Mouse (Mus musculus): ENCODE data around the gene Luc7l3.
A peak's percentile ranks its signal among the peaks of the same experiment; 100 is the strongest.

Gene Luc7l3

GRCm38 (mm10) chr11:94321931-94322400 lies at the start of gene Luc7l3:
Gene Luc7l3 (minus strand): TSS chr11:94321988.
- DNase-seq (ENCODE audit: low read depth) = peak; percentile 97

GRCm38 (mm10) chr11:94370809-94371208 lies 49.0 kb upstream of the Luc7l3 start:
- DNase-seq (ENCODE audit: low read depth) = peak; percentile 61

GRCm38 (mm10) chr11:94369981-94370380 lies 48.2 kb upstream of the Luc7l3 start:
- peak; percentile 71 for DNase-seq (ENCODE audit: low read depth)

- DNase-seq (ENCODE audit: low read depth) = no peak
Observed at GRCm38 (mm10) chr11:94365340-94365739, 43.6 kb upstream of the Luc7l3 start.

GRCm38 (mm10) chr11:94363690-94364089 lies 41.9 kb upstream of the Luc7l3 start:
- DNase-seq (ENCODE audit: low read depth) = no peak

GRCm38 (mm10) chr11:94362101-94362500 lies 40.3 kb upstream of the Luc7l3 start:
- DNase-seq (ENCODE audit: low read depth) = no peak

- DNase-seq (ENCODE audit: low read depth) = no peak
Observed at GRCm38 (mm10) chr11:94361166-94361870, 39.5 kb upstream of the Luc7l3 start.

- DNase-seq (ENCODE audit: low read depth) = no peak
Observed at GRCm38 (mm10) chr11:94359168-94359567, 37.4 kb upstream of the Luc7l3 start.

- DNase-seq (ENCODE audit: low read depth) = peak; percentile 56
Observed at GRCm38 (mm10) chr11:94355521-94356217, 33.9 kb upstream of the Luc7l3 start.

- DNase-seq (ENCODE audit: low read depth) = no peak
Observed at GRCm38 (mm10) chr11:94351094-94351493, 29.3 kb upstream of the Luc7l3 start.

- no peak for DNase-seq (ENCODE audit: low read depth)
Observed at GRCm38 (mm10) chr11:94350337-94350736, 28.5 kb upstream of the Luc7l3 start.

GRCm38 (mm10) chr11:94349839-94350238 lies 28.1 kb upstream of the Luc7l3 start:
- no peak for DNase-seq (ENCODE audit: low read depth)

- no peak for DNase-seq (ENCODE audit: low read depth)
Observed at GRCm38 (mm10) chr11:94347063-94347575, 25.3 kb upstream of the Luc7l3 start.

- DNase-seq (ENCODE audit: low read depth) = no peak
Observed at GRCm38 (mm10) chr11:94346611-94347010, 24.8 kb upstream of the Luc7l3 start.

GRCm38 (mm10) chr11:94345926-94346325 lies 24.1 kb upstream of the Luc7l3 start:
- no peak for DNase-seq (ENCODE audit: low read depth)

- DNase-seq (ENCODE audit: low read depth) = no peak
Observed at GRCm38 (mm10) chr11:94344470-94344869, 22.7 kb upstream of the Luc7l3 start.

GRCm38 (mm10) chr11:94343955-94344358 lies 22.2 kb upstream of the Luc7l3 start:
- no peak for DNase-seq (ENCODE audit: low read depth)

GRCm38 (mm10) chr11:94342114-94342905 lies 20.5 kb upstream of the Luc7l3 start:
- DNase-seq (ENCODE audit: low read depth) = no peak

- DNase-seq (ENCODE audit: low read depth) = no peak
Observed at GRCm38 (mm10) chr11:94340948-94341933, 19.5 kb upstream of the Luc7l3 start.

- DNase-seq (ENCODE audit: low read depth) = peak; percentile 80
Observed at GRCm38 (mm10) chr11:94339732-94340585, 18.2 kb upstream of the Luc7l3 start.
